Mouse (Mus musculus) right cerebral cortex, postnatal 4 days (tissue): ENCODE measurements around the gene Pde11a.

Experiments used
- DNase-seq: peaks from one replicate; pipeline ENCODE4 v3.0.0-alpha.2; 2022

Pde11a gene

DNA sequence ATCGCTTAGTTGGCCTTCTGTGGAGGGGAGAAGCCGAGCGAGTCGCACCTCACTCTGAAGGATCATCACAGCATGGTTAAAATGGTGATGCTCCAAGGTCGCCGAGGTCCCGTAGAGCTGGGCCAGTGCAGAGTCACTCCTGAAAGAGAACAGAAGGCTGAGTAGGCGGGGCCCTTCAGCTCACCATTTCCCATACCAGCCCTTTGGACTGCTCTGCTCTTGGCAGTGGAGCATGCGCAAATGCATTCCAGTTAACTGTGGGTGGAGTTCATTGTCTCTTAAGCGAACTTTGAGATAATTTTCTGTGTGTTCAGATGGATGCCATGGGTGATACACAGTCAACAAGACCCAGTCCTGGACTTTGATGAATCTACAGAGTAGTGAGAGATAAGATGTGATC, 288.5 kb downstream of the Pde11a start:
- no peak for DNase-seq

DNA sequence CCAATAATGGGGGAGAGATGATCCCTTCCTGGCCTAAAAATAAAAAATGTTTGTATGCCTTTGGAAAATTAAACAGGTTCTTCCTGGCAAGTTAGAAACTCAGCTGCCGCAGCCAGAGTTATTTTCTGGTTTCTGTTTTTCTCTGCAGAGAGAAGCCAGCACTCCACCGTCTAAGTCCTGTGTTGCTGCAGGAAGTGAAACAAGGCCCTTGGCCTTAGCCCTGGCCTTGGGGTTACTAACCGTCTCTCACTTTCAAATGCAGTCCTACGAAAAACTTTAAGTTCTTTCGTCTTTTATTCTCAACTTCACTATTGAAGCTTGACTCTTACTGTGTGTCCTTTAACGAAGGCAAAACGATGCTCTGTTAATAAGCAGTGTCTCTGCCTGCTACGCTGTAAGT, 289.0 kb downstream of the Pde11a start:
- DNase-seq = no peak

DNA sequence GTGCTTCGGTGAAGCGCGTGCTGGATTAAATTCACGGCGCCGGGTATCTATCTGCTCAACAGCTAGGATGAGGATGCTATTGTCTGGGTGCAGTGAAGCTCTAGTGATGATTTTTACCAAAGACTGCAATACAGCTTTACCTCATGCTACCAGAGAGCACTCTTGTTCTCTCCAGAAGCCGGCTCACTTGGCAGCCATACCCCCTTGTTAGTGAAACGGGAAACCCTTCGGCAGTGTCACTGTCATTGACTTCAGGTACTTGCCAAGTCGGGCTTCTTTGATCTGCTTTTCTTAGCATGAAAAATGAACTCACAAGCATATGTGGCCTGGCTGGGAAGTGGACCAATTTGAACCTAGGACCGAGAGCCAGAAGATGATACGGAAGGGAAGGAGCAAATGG, 290.8 kb downstream of the Pde11a start:
- DNase-seq = no peak

DNA sequence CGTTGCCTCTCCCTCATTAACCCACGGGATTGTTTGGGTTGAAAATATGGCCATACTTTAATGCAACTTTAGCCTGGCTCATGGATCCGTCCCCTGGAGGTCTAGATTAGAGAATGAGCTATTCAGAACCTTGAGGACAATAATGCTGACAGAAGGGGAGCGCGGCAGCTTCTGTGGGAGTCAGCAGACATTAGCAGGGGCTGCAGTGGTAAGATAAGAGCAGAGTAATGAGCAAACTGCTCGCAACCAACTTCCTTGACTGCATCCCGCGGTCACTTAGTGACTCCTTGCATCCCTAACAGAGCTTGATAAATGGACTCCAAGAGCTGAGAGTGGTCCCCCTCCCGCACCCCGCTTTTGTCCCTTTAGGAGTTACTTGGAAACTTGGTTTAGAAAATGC, 296.4 kb downstream of the Pde11a start:
- no peak for DNase-seq

DNA sequence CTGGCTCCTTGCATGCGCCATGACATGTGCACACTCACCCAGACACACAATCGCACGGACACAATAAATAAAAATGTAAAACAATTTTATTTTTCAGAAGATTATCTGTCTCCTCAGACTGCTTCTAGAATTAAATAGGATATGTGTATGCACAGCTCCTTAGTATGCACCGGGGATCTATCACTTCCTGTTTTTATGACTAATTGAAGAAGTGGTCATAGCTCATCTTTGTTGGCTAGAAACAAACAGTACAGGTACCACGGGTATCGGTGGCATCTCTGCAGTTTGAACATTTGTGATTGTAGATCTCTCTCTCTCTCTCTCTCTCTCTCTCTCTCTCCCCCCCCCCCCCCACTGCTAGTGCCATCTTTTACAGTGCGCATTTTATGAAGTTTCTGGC, 298.5 kb downstream of the Pde11a start:
- no peak for DNase-seq

DNA sequence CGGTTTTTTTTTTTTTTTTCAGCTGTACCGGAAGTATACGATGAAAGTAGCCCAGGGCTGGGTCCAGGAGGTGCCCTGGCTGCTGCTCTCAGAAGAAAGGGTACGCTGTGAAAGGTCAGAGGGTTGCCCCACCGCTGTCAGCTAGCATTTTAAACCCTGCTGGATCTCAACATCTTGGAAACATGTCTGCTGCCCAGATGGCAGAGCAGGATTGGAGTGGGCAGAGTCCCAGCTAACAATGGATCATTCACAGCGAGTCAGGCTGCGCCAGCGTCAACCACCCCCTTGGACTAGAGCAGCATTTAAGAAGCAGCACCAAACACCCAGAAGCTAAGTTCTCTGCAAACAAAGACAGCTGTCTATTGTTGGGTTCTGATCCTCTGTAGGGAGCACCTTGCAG, 308.5 kb downstream of the Pde11a start:
- peak; percentile 33 for DNase-seq

DNA sequence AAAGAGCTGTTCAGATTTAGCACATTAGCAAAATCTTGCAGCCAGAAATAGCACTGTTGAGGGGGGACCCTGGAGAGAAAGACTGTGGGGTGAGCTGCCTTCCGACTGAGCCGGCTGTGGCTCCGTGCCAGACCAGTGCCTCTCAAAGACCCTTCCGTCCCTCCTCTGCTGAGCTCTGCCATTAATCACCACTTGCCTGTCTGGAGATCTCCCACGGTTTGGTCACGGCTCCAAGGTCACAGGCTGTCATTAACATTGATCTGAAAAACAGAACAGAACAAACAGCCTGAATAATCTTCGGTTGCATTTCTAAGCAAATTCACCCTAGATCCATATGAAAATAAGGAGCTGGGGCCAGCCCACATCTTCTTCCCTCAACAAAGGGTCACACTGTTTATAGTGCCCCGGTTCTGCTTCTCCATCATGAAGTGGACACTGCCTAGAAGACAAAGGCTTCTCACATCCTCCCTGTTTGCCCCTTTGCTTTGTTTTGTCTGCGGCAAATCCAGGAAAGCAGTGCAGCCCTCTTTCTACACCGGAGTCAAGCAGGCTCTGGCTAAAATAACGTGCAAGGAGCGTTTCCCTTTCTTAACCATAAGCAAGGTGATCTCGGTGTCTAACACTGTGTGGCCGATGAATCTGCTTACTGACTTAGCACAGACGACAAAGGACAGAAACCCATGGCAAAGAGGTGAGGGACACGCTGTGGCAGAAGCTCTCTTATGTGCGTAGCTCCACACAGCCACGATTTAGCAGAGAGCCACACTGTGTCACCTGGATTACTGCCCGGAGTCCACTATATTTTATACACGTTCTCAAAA, 309.3 kb downstream of the Pde11a start:
- DNase-seq = peak; percentile 72

DNA sequence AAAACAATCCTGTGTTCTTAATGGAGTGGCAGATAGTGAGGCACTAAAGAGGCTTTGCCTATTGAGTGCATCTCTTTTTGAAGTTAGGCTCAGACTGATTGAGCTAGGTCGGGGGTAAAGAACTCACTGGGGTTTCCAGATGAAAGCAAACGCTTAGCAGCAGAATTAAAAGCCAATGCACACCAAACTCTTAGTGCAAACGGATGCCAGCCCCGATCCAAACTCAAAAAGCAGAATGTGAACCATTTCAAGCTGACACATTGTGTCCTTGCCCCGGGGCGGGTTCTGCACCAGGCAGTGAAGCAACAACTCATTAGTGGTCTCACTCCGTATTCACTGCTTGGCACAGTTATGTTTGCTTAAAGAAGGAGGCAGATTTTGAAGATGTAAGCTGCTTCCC, 321.7 kb downstream of the Pde11a start:
- peak; percentile 13 for DNase-seq

DNA sequence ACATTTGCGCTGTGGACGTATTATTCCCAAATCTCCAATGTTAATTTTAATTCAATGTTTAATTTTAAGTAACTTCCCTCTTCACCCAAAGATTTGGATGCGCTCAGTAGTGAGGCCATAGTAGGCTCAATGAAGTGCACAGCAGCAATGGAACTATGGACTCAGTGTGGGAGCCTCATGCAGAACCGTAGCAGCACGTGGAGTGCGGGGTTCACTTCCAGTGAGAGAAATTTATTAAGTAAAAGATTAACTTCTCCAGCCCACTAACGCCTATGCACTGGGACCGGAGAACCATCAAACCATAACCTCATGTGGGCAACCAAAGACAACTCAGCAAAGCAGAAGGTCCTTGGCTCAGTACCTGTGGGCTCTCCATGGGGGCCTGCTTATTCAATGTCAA, 322.4 kb downstream of the Pde11a start:
- DNase-seq = no peak

DNA sequence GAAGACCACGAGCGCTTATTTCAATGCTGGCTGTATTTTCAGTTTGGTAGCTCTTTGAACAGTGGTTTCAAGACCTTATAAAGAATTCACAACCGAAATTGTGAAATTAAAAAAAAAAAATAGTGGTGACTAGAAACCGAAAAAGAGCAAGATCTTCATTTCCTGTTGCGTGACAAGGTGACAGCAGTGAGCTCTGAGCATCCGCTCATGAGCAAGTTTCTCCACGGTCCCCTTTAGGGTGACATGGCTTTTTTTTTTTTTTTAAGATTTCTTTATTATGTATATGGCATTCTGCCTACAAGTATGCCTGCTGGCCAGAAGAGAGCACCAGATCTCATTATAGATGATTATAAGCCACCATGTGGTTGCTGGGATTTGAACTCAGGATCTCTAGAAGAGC, 323.1 kb downstream of the Pde11a start:
- no peak for DNase-seq

DNA sequence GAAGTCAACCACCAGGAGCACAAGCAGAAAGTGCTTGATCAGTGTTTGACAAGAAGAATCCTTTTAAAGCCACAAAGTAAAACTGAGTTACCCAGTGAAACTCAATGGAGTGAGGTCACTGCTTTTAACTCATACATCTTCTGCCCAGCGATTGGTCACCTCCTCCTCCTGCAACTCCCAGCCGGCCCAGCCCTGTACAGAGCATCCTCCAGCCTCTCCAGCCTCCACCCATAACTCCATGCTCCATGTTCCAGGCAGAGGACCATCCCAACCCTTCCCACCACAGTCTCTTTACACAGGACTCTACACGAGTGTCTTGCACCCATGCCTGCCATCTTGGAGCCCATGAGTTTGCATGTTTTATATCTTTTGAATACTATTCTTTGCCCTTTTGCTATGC, 323.9 kb downstream of the Pde11a start:
- DNase-seq = no peak

DNA sequence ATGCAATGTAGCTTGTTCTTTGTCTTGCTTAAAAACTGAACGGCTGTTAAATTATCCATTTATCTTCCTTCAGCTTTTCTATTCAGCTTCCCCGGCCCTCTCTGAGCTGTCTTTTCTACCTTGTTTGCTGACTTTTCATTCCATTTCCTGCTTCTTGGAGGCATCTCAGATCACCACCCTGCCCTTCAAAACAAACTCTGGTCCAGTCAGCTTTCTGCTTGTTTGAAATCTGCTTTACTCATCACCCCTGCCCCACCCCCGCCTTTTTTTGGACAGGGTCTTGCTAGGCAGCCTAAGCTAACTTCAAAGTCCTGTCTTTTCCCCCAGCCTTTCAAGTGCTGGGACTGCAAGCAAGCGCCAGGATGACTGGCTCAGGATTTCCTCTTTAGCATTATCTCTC, 332.4 kb downstream of the Pde11a start:
- no peak for DNase-seq

DNA sequence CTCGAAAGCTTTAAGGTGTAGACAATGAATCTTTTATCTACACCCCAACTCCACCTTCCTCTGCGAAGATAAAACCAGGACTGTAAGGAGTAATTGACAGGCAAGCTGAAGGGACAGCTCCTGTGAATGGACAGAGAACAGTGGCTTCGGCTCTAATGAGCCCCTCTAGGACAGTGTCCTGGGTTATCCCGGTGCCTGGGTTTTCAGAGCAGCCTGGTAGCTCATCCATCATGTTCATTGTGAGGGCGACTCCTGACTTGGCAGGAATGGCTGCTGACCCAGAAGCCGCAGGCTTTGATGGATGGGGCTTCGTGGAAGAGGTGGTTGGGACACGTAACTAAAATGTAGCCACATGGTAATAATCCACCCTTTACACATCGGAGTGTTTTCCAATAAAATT, 335.7 kb downstream of the Pde11a start:
- no peak for DNase-seq

DNA sequence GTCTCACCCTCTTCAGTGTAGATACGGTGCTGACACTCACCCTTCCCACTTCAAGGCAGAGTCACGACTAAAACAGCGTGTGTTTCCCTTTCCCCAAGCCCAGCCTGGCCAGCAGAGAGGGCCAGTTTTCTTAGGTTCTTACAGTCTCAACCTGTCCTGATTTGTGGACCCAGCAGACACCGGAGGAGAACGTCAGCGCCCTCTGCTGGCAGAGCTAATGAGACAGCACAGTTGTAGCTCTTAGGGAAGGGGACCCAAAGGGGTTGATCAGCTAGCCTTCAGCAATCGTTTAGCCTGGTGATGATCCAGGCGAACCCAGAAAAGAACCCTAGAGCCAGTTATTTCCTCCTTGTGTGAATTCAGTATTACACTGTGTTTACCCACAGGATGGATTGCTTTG, 337.2 kb downstream of the Pde11a start:
- peak; percentile 62 for DNase-seq

DNA sequence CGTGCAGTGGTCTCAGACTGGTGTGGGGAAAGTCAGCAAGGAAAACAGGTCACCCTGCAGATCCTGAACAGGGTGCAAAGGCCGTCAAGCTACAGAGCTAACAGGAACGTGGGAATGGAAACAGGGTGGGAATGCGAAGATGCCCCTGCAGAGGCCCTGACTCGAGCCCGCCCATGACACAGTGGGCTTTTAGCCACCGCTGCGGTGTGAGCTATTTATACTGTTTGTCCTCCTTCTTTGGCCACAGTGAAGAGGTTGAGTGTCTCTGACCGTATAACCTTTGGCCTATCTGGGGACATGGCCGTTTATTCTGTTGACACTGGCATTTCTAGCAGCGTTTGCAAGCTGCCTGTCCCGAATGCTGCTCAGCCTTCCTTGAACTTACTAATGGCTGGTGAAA, 338.9 kb downstream of the Pde11a start:
- DNase-seq = no peak

DNA sequence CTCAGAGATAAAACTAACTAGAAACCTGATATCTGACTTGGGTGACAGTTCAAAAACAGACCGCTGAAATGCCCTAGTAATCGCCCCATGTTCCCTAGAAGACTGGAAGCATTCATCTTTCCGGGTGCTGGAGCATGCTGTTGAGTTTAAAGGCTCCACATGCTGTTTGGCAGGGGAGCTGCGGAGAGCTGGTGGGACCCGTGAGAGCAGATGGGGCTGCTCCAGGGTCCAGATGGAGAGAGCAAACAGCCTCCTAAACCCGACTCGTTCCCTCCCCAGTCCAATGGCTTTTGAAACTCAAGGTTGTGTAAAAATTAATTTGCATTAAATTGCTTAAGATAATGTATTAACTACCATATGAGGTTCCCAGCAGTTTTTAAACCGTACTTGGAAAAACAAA, 339.9 kb downstream of the Pde11a start:
- no peak for DNase-seq

DNA sequence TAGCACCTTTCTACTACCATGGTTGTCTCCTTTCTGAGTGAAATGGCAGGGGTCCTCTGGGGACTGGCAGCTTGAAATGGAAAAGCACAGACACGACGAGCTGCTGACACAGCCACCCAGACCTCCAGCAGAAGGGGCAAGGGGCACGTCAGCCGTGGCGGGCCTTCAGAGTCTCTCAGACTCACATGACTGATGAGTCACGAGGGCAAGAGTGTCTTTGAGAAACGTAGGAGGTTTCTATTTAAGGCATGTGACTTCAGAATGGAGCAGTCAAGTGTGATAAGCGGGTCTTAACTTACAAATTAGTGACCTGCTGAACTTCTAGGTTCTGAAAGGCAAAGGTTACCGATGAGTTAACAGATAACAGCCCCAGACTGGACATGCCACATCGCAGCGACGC, 340.8 kb downstream of the Pde11a start:
- no peak for DNase-seq

DNA sequence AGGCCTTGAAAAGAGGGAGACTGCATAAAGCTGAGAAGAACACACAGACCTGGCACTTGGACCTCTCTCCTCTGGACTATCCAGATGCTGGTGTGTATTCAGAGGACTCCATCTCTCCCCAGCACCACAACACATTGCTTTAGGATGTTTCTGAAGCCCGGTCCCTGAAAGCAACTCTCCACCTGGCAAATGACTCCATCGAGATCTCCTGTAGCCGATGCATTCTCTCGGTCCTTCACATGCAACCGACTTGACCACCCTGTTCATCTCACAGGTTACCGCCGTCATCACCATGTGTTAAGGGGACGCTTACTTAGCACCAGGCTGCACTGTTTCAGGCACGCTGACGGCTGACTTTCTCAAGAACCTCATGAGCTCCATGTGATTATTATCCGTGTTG, 343.7 kb downstream of the Pde11a start:
- no peak for DNase-seq

DNA sequence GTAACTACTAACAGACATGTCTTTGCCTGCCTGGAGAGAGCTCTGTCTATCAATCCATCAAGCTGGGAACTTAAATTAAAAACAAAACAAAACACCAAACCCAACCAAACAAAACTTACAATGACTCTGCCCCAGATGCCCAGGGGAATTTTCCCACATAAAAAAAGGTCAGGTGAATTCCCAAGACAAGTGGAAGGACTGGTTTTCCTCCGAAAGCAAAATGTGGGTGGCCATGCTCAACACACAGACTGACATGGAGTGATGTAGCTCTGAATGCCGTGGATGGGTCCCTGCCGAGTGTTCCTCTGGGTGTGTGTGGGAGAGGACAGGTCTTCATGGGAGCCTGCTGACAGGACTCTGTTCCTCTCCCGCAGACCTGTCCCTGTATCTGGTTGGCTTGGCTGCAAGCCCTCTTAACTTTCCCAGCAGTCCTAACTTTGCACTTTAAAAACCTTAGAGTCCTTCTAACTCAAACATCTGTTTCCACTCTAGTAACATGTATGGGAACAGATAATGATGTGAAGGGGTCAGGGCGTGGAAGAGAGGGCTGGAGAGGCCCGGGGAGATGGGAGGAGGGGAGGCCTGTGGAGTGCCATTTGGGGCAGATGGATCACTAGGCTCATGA, 346.9 kb downstream of the Pde11a start:
- no peak for DNase-seq

DNA sequence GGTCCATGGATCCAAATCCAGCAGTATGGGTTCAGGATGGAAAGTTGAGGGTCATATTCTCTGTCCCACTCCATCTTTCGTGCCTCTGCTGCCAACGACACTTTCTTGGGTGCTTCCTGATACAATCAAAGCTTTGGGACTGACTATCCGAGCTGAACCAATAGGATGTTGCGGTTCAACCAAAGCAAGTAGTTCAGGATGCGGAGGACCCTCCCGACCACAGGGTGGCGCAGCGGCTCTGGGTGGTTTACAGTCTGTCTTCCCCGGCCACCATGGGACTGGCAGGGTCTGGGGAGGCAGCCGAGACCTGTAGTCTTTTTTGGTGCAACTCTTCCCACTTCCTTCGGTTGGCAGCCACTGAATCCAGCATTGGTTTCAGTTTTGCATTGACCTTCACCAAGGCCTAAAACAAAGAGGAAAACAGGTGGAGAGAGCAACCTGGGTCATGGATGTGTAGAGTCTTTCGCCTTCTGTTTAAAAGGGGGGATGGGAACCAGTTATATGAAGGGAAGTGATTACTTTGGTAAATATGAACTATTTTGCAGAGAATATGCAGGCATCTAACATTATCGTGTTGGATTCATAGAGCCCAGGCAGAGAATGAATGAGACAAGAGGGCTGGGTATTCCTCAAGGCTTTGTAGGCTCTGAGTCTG, 347.6 kb downstream of the Pde11a start:
- peak; percentile 63 for DNase-seq

DNA sequence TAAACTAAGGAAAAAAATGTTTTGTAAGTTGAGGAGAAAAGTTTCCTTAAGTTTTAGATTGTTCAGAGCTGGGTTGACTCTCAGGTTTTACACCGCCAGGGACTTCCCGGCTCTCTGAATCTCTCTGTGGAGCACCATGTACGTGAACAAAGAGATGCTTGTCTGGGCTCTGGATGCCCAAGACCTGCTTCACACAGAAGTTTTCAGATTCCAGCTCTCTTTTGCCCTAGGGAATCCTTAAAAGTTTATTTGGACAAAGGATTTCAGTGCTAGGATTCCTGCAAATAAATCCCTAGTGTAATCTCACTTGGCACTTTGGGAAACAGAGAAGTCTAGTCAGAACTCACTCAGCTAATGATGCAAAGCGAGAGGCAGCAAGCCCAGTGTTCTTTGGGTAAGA, 348.9 kb downstream of the Pde11a start:
- no peak for DNase-seq

DNA sequence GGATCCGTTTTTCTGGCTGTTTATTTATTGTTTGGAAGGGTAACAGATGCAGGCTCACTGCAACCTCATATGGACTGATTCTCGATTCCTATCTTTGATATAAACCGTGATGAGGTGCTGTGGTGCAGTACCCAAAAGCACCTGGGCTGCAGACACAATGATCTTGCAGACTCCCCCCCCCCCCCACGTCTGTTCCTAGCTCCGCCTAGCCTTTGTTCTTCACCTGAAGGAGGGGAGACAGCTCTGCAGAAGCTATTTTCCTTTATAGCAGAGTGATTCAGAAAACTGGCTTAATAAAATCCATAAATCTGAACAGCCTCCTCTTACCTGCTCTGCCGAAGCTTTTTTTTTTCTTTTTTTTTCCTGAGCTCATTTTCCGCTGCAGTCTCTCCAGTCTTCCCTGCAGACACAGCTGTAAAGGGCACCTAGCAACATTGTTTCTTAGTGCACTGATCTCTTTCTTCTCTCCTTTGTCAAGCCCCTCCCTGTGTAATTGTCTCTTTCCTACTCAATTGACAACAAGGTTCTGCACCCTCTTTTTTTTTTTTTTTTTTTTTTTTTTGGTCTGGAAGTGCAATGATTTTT, 349.7 kb downstream of the Pde11a start:
- no peak for DNase-seq

DNA sequence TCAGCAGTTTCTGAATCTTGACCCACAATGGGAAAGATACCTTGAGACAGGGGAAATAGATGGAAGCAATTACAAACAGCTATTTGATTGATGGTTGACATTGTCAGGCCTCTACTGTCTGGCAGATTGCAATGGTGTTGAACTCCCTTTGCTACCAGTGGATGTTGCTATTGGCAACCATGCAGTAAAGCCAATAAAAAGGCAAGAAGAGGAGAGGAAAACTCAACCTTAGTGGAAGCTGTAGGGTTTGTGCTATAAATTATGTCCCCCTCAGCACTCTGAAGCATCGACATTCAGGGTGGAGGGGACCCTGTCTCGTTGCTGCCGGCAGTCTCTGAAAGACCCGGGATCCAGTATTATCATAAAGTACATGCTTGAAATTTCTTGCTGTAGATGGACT, 350.2 kb downstream of the Pde11a start:
- no peak for DNase-seq

DNA sequence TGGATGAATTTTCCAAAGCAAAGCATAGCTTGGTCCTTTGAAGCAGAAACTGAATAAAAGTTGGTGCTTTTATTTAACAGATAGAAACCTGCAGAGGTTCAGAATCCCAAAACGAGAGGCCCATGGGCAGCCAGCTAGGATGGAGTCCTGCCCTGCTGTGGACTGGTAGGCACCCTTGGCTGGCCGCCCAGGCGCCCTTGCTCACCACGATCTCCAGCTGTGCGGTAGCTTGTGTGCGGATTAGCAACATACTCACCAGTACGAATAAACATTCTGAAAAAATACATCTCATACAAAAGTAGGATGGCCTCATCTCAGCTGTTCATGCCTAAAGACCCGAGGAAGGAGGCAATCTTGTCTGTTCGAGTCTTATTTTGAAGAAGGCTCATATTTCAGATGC, 350.8 kb downstream of the Pde11a start:
- DNase-seq = no peak
